Mouse (Mus musculus): ENCODE results near the gene Btbd1.

The Btbd1 gene

DNA sequence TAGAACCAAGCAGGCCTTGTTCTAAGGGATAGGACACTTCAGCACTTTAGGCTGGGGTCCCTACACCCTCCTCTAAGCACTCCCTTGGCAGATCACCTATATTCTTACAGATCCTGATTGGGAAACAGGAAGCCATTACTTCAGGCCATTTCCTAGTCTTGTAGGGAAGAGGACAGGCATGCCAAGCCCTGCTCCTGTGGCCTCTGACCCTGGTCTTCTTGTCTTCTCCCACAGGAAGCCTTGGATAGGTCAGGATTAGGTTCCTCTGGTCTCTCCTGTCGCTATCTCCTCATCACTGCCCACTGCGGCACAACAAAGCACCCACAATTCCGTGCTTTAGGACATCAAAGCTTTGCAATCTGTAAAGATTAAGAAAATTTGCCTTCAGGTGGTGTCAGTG is 22.5 kb upstream of the Btbd1 start:
- in situ Hi-C loops (cut with MboI, MseI): no loop called here

DNA sequence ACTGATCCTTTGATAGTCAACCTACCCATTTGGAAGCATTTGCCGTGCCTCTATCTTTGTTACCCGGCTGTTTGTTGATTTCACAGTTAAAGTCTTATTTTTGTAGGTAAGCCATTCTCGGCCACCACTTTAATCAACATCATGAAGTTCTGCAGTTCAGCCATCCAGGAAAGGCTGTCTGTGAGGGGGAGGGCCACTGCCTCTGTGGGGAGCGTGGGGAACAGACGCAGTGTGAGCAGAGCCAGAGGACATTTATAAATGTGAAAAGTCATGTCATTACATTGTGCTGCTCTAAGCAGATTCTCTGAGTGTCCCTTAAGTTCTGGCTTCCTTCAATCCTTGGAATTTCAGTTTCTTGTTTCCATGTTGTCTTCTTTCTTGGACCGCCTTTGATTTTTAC is 20.9 kb upstream of the Btbd1 start:
- in situ Hi-C loops (cut with MboI, MseI): no loop called here

GRCm38 (mm10) chr7:81849633-81850032 is 20.4 kb upstream of the Btbd1 start:
- in situ Hi-C loops (cut with MboI, MseI): loop anchor here in 1 of 2 experiments (10.0 to 25.0 kb wide), 2 partner anchors 395 to 1762 kb away; no protein-coding TSS in a partner anchor

DNA sequence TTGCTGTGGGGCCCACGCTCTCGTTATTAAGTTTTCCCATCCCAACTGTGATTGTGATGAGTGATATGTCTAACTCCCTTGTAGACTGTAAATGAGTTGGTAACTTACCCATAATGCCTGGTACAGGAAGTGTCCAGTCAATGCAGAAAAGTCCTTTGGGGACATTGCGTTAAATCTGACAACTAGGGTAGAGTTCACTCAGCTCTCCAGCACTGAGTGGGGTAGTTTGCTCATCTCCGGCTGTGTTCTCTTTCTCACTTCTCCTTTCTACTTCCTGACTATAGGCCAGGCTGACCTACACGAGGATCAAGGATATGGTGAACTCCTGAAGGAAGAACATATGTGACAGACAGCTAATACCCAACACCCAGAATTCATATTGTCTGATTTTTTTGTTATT is 20.0 kb upstream of the Btbd1 start:
- in situ Hi-C loops (cut with MboI, MseI): loop anchor here in 1 of 2 experiments (10.0 to 25.0 kb wide), 2 partner anchors 396 to 1762 kb away; no protein-coding TSS in a partner anchor

DNA sequence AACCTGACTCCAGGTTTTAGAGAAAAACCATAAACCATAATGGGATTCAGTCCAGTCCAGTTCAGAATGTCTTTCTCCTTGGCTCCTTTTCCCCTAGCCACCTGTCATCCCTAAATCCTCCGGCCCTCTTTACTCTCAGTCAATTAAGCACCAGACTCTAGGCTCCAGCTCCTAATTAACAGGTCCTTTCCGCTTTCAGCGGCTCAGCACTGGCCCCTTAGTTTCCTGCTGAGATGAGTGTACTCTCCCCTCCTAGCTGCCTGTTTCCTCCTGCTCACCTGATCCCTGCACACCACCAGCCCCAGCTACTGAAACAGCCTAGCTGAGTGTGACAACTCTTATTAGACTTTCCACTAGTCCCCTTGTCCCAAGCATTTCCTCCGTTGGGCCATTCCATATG is 18.5 kb upstream of the Btbd1 start:
- in situ Hi-C loops (cut with MboI, MseI): loop anchor here in 1 of 2 experiments (10.0 to 25.0 kb wide), 2 partner anchors 397 to 1760 kb away; no protein-coding TSS in a partner anchor

DNA sequence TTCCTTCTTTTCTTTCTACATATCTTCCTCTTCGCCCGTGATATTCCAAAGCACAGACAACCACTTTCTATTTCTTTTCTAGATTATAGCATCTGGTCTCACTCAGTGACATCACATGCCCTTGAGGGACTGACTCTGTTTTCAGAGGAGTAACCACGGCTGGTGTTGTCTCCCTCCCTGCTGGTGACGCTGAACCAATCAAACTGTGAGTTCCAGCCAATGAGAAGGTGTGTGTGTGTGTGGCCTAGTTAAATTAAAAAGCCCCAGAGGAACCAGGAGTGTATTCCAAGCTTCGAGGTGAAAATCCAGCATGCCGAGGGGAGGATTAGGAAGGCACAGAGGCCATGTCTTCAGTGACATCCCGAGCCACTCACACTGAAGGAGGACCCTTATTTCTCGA is 17.8 kb upstream of the Btbd1 start:
- in situ Hi-C loops (cut with MboI, MseI): loop anchor here in 1 of 2 experiments (10.0 to 25.0 kb wide), 2 partner anchors 398 to 1760 kb away; no protein-coding TSS in a partner anchor

- in situ Hi-C loops (cut with MboI, MseI): loop anchor here in 1 of 2 experiments (10.0 to 25.0 kb wide), 2 partner anchors 399 to 1759 kb away; no protein-coding TSS in a partner anchor
These were observed 16.8 kb upstream of the Btbd1 start for GRCm38 (mm10) chr7:81846008-81846407.

- in situ Hi-C loops (cut with MboI, MseI): loop anchor here in 1 of 2 experiments (10.0 to 25.0 kb wide), 2 partner anchors 399 to 1758 kb away; no protein-coding TSS in a partner anchor
These were observed 16.1 kb upstream of the Btbd1 start for GRCm38 (mm10) chr7:81845313-81845712.

DNA sequence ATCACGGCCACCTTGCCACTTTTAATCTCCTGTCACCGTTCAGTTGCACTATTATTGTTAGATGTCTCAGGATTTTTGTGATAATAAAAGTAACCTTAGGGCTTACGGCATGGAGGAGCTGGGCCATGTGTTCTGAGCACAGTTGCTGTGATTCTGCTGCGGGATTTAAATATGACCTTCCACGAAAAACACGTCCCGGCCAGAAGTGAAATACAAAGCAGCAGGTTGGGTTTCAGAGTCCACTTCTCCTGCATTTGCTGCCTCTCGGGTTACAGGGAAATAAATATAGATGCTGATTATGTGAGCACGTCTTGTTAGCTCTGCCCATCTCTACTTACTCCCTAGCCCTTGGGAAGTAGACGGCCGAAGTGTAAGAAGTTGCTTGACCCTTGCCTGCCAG is 15.6 kb upstream of the Btbd1 start:
- in situ Hi-C loops (cut with MboI, MseI): loop anchor here in 1 of 2 experiments (10.0 to 25.0 kb wide), 2 partner anchors 400 to 1758 kb away; no protein-coding TSS in a partner anchor

DNA sequence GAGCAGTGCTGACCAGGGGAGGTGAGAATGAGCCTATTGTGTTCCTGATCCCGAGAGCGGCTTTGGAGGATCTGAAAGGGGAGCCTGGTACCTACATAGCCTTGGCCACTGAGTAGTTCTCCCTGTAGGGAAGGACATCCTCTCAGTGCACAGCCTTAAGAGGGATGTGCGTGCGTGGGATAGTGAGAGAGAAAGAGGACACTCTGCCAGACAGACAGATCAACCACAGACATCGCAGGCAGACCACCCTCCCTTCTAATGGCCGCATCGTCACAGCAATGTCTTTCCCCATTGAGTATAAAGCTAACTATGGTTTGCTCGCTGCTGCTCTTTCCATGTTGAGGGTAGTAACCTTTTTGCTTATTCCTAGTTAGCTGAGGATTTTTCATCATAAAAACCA is 14.7 kb upstream of the Btbd1 start:
- in situ Hi-C loops (cut with MboI, MseI): loop anchor here in 1 of 2 experiments (10.0 to 25.0 kb wide), 2 partner anchors 401 to 1757 kb away; no protein-coding TSS in a partner anchor

GRCm38 (mm10) chr7:81842998-81843397 is 13.8 kb upstream of the Btbd1 start:
- in situ Hi-C loops (cut with MboI, MseI): loop anchor here in 1 of 2 experiments (10.0 to 25.0 kb wide), 2 partner anchors 402 to 1756 kb away; no protein-coding TSS in a partner anchor

GRCm38 (mm10) chr7:81842141-81842540 is 12.9 kb upstream of the Btbd1 start:
- in situ Hi-C loops (cut with MboI, MseI): loop anchor here in 1 of 2 experiments (10.0 to 25.0 kb wide), 2 partner anchors 403 to 1755 kb away; no protein-coding TSS in a partner anchor

GRCm38 (mm10) chr7:81841439-81841838 is 12.2 kb upstream of the Btbd1 start:
- in situ Hi-C loops (cut with MboI, MseI): loop anchor here in 1 of 2 experiments (10.0 to 25.0 kb wide), 2 partner anchors 403 to 1754 kb away; no protein-coding TSS in a partner anchor

DNA sequence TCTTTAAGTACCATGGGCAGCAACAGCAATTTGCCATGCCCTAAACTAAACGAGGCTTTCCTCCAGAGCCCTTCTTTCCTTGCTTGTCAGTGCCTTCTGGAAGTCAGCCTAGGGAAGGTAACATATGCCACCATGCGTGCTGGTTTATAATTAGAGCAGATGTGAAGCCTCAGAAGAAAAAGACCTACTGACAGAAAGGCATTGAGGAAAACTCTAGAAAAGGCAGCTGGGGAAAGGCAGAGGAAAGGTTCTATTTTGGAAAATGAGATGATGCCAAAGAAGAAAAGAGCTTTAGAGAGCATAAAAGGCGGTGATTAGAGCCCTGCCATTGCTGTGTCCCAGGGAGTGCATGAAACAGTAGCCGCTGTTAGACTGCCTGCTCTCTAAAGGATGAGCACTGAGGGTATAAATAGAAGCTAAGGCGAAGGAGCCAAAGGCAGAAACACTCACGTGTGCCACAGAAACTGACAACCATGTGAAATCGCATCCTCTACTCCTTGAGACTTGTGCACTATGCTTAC is 11.5 kb upstream of the Btbd1 start:
- in situ Hi-C loops (cut with MboI, MseI): loop anchor here in 1 of 2 experiments (10.0 to 25.0 kb wide), 2 partner anchors 404 to 1753 kb away; no protein-coding TSS in a partner anchor

- in situ Hi-C loops (cut with MboI, MseI): loop anchor here in 1 of 2 experiments (10.0 to 25.0 kb wide), 2 partner anchors 405 to 1752 kb away; no protein-coding TSS in a partner anchor
These were observed 10.5 kb upstream of the Btbd1 start for GRCm38 (mm10) chr7:81839746-81840145.

DNA sequence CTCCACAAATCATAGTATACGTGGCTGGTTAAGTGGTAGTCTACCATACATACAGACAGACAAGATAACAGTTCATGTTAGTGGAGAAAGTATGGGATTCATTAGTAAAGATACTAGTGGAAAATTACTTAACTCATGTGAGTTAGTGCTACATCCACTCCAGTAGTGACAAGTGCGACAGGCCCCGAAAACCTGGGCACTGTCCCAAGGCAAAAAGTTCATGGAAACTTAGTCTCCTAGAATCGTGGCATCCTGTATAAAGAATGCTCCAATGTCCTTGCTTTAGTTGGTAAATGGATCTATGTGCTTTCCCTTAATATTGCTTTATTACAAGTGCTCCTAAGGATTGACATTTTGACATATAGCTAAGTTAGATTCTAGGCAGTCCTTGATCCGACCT is 8.5 kb upstream of the Btbd1 start:
- in situ Hi-C loops (cut with MboI, MseI): loop anchor here in 1 of 2 experiments (25.0 kb wide), 1 partner anchor 1750 kb away; no protein-coding TSS in a partner anchor

GRCm38 (mm10) chr7:81835430-81835829 is 6.2 kb upstream of the Btbd1 start:
- in situ Hi-C loops (cut with MboI, MseI): loop anchor here in 1 of 2 experiments (25.0 kb wide), 1 partner anchor 1748 kb away; no protein-coding TSS in a partner anchor

GRCm38 (mm10) chr7:81834847-81835246 is 5.6 kb upstream of the Btbd1 start:
- in situ Hi-C loops (cut with MboI, MseI): loop anchor here in 1 of 2 experiments (25.0 kb wide), 1 partner anchor 1748 kb away; no protein-coding TSS in a partner anchor

- in situ Hi-C loops (cut with MboI, MseI): loop anchor here in 1 of 2 experiments (25.0 kb wide), 1 partner anchor 1742 kb away; no protein-coding TSS in a partner anchor
These were observed 401 bp downstream of the Btbd1 start for GRCm38 (mm10) chr7:81828681-81829378.

GRCm38 (mm10) chr7:81827806-81828667 is 1.2 kb downstream of the Btbd1 start:
- in situ Hi-C loops (cut with MboI, MseI): loop anchor here in 1 of 2 experiments (25.0 kb wide), 1 partner anchor 1741 kb away; no protein-coding TSS in a partner anchor

Measured in T-helper 17 cell (primary cell).